Mouse (Mus musculus) induced T-regulatory cell, adult 2 months (primary cell): ENCODE results near the gene Ppm1e.

Source experiments
- DNase-seq: peaks from one replicate; pipeline ENCODE4 v3.0.0-alpha.2; 2012; ENCODE audit warnings: low read depth

The Ppm1e gene

DNA sequence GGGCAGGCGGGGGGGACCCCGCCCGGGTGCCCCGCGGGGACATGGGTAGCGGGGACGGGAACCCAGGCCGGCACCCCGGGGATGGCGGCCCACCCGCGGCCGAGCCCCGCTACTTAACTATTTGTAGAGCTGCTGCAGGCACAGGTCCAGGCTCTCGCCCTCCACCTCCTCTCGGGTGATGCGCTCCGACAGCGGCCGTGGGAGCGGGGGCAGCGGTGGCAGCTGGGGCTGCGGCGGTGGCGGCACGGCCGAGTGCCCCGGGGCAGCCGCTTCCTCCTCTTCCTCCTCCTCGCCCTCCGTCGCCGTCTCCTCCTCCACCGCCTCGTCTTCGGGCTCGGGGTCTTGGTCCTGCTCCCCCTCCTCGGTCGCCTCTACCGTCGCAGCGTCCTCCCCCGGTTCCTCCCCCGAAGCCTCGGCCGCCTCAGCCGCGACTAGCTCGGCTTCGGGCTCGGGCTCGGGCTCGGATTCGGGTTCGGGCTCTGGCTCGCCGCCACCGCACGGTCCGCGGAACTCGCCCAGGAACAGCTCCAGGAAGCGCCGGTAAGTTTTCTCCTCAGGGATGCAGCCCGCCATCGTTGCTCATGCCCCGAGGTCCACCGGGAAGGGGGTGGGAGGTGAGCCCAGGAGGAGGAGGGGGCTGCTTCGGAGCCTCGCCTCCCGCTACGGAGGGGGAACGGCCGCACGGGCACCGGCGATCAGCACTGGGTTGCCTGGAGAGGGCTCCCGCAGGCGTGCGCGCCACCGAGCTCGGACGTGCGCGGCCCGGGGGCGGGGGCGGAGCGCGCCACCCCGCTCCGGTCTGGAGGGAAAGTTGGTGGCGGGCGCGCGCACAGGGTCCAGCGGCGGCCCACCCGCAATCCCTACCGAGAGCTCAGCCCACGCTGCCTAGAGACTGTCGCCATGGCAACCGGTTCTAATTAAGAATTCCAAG, at the start of gene Ppm1e:
Ppm1e (minus strand) TSS at position 693 of the 931 bp plus-strand sequence.
- DNase-seq: peak; percentile 62

DNA sequence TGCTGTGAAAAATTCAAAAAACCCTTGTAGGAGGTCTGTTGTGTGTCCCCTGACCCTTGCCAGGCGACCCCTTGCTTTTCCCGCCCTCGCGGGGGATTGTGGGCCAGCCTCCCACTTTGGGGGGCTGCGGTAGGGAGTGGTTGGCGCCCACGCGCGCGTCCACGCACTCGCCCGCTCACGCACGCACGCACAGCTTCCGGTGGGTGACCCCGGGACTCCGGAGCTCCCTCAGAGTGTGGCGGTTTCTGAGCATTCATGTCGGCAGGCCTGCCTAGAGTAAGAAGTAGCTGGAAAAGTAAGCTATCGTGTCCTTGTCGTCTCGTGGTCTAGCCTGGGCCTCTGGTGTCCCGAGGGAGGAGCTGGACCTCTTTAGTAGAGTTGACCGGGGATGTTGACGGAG, 46.1 kb upstream of the Ppm1e start, which contains the start of the genes Rad51c and Tex14:
Rad51c (minus strand) TSS at position 79 of the 400 bp plus-strand sequence.
Tex14 (plus strand) TSS at position 190 of the 400 bp plus-strand sequence.
- DNase-seq: no peak

DNA sequence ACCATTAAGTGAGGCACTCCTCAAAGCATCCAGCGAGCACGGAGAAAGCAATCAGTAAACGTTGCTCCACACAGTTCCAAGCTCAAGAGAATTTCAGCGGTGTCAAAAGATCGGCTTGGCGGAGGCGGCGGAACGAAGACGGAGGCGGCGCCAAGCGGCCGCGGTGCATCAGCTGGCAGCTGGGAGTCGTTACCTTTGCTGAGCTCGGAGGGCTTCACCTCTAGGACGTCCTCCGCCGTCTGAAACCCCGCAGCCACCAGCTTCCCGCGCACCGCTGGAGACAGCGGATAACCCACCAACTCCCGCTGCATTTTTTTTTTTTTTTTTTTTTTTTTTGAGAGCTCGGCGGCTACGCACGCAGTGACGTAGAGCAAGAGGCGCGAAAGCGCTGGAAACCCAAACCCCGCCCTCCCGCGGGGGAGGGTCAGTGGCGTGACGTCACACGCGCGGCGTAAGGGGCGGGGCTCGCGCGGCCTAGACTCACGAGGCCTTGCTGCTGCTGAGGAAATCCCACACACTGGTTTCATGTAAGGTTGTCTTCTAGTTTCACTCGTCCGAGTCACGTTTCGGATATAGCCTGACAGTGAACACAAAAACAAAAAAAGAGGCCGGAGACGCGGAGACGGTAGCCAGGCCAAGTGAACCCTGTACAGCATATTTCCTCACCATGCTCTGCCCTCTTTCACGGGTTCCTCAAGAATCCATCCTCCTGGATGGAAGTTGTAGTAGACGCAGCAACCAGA, 45.5 kb upstream of the Ppm1e start:
- DNase-seq: peak; percentile 99

DNA sequence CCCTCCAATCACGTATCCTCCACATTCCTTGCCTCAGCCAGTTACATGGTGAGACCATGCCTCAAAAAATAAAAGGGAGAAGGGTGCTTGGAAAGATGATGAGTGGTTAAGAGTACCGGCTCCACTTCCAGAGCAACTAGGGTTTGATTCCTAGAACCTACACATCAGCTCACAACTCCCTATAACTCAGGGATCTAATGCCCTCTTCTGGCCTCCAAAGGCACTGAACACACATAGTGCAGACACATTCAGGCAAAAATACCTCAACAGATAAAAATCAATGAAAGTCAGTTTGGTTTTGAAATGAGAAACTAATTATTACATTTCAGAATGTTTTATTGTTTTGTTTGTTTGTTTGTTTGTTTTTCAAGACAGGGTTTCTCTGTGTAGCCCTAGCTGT, 39.6 kb upstream of the Ppm1e start:
- DNase-seq: no peak

DNA sequence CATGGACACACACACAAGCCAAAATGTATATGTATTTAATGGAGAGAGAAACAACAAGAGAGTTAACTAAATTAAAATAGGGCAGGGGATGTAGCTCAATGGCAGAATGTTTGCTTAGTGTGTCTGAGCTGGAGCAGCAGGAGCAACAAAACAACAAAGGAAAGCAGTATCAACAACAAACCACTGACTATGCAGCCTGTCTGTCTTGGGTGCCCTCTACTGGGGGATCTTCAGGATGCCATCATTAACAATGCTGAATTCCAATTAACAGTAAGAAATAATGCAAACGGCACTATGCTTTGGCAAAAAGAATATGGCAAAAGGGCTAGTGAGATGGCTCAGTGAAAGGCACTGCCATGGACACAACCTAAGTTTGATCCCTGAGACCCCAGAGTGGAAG, 35.0 kb upstream of the Ppm1e start:
- peak; percentile 57 for DNase-seq

DNA sequence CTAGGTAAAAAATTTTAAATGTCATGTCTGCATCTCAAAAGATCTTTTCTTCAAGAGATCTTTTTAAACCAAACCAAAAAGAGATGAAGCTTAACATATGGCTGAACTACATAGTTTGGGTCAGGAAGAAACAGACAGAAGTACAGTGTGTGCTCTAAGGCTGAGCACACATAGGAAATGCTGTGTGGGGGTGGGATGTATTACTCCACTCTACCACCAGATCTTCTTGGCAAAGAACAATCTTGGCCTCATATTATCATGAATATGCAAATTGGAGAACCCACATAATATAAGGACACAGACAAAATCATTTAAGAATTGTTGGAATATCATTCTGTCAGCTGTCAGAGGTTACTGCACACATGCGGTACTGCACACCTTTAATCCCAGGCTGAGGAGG, 26.9 kb upstream of the Ppm1e start:
- DNase-seq: no peak

DNA sequence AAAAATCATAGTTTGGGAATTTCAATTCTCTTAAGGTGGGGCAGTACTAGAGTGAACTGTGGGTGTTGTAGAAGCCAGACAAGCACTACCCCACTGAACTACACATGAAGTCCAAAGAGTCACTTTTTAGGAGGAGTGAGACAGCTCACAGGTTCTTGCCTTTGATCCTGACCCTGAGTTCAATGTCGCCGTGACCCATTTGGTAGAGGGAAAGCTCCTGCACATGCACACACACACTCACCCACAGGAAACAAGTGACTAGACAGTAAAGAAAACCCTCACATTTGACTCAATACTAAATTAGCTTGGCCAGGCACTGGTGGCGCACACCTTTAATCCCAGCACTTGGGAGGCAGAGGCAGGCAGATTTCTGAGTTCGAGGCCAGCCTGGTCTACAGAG, 25.7 kb upstream of the Ppm1e start:
- DNase-seq: no peak

DNA sequence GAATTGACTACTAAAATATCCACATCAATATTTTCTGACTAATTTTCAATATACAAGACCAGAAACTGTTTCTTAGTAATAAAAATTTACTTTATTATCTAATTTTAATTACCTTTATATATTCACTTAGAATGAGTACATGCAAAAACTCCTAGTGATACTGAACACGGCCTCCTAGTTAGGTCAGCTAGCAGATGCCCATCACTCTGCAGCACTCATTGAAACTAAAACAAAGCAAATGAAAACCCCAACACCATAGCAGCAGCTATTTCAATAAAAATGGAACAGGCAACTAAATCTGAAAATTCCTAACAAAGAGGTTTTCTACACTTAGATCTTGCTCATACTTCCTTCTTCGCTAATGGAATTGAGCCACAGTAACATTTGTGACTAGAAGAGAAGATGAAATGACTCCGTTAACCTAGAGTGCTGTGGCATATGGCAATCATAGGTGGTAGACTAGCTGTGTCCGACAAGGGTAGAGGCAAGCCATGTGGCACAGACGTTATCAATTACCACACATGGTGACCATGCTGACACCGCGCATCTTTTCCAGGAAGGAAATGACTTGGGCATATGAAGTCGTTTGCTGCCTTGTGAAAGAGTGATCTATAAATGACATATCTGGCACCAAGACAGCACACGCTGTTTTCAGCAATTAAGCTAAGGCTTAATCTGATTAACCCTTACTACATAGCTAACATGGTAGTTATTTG, 9.2 kb upstream of the Ppm1e start:
- DNase-seq: no peak

DNA sequence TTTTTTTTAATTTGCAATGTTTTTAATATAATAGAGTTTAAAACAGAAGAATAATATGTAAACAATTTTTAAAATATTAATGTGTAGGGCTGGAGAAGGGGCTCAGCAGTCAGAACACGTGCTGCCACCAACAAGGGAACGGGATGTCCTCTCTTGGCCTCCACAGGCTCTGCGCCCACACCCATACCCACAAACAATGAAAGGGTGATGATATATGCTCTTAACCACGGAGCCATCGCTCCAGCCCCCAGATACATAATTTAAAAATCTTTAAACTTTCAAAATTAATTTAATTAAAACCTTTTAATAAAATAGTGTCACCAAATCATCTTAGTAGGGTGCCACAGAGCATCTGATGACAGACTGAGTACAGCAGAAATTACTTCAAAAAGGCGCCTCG, 8.2 kb upstream of the Ppm1e start:
- no peak for DNase-seq

DNA sequence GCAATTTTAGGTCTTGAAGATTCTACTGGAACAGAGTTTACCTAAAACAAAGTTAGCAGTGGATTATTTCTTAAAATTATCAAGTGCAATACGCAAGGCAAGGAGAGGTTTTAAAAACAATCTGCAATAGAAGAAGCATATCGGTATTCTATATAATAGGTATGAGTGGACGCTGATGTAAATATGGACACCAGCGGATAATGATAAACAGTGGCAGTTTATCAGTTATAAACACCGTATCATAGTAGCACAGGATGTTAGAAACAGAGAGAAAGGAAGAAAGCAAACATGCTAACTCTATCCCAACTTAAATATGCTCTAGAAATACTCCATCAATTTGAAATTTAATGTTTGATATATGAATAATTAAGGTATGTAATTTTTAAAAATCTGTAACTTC, 6.3 kb upstream of the Ppm1e start:
- DNase-seq: no peak

DNA sequence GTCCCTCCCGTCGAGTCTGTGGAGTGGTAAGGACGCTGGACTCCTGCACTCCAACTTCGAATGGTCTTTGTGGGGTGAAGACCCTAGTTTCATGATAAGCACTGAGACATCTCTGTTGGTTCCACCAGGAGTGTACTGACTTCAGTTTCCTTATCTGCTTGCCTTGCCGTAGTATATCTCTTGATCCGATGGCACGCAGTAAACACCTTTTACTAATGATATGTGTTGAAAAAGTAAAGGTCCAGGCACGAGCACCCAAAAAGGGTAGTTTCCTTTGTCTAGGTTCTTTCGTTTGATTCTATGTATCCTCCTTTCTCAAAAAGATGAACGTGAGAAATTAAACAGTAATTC, 414 bp upstream of the Ppm1e start:
- no peak for DNase-seq

DNA sequence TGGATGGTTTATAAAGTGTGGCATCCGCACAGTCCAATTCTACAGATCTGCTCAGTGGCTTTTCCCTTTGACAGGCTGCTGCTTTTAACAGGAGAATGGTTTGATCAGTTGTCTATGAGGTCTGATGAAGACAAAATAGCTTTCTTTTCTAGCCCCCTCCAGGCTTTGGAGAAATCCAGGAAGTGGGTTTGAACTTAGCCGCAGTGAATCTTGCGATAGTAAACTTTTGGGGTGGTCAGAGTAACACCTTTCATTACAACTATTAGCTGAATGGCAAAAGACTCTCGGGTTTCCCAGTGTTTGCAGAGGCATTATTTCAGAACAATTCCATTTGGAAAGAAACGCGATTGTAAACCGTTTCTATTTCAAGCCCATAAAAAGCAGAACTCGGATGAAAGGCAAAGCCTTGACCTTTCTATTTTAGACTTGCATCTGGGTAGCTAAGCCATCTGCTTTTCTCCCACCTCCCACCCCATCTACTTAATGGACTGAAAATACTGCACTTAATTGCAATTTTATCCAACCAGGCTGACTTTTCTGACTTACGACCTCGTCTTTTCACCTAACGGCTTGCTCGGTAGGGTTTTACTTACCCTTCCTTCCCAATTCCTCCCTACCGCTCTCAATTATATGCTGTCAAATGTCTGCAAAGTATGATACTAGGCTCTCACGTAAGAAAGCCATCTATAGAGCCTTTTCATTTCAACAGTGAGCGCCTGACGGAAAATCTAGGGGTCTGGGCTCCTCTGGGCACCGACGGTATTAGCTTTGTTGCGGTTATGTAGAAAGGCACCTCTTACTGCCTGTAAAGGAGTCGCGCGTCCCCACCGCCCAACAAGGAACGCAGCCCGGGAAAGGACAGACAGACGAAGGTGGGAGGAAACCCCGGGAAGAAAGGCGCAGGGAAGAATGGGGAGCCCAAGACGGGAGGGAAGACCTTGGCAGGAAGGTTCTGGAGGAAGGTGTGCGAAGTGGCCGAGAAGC, 1.2 kb downstream of the Ppm1e start:
- peak; percentile 30 for DNase-seq

DNA sequence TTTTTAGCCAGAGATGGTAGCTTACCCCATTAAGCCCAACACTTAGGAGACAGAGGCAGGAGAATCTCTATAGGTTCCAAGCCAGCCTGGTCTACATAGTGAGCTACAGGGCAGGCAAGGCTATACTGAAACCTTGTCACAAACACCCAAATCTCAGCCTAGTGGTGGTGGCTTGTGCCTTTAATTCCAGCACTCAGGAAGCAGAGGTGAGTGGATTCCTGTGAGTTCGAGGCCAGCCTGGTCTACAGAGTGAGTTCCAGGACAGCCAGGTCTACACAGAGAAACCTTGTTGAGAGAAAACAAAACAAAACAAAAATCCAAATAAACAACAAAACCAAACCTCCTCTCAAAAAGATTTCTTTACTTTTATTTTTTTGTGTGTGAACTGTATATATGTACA, 4.0 kb downstream of the Ppm1e start:
- DNase-seq: no peak

DNA sequence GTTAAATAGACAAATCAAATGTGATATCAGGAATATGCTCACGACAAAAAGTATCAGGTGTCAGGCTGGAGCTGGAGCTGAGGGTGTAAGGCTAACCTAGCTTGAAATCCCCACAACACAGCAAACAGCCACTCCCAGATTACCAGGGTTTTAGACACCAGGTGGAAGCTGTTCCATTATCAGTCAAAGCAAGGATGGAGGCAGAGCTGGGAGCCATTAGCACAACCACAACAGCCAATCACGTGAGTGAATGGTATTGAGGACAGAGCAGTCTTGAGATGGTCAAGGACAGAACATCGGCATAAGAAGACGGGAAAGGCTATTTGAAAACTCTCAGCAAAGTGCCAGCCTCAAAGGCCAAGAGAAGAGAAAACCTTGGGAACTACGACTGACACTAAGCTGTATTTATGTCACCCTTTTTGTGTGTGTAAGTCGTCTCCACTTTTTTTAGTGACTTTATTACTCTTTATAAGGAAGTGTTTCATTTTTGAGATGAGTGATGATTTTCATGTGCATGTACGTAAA, 5.1 kb downstream of the Ppm1e start:
- DNase-seq: no peak

DNA sequence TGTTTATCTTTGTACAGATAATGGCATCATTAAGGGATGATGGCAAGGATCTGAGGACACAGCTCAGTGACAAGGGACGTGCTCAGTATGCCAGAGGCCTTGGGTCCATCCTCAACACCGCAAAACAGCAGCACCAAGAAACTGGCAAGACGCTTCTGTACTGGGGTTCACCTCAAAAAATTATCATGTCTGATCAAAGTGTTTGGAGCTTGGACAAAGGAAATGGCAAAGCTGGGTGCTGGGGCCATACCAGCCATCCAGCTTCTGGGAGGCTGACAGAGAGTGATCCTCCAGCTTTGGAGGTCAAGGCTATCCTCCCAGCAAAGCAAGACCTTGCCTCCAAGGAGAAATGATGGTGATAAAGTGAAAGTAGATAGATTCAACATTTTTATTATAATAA, 32.4 kb downstream of the Ppm1e start:
- no peak for DNase-seq

DNA sequence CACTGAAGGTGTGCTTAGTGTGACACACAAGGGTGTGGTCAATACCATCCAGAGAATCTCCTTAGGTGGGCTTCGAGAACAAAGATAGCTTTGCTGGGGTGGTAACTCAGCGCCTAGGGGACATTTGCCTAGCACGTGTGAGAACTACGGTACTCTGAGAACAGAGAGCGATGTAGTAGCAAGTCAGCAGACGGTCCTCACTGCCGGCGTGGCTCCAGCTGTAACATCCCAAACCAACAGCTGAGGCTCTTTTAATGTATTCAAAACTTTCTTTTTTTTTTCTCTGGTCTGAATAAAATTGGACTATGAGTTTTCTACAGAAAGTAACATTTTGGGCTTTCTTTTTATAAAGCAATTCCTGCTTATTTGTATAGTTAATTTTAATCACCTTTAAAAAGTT, 36.3 kb downstream of the Ppm1e start:
- no peak for DNase-seq

DNA sequence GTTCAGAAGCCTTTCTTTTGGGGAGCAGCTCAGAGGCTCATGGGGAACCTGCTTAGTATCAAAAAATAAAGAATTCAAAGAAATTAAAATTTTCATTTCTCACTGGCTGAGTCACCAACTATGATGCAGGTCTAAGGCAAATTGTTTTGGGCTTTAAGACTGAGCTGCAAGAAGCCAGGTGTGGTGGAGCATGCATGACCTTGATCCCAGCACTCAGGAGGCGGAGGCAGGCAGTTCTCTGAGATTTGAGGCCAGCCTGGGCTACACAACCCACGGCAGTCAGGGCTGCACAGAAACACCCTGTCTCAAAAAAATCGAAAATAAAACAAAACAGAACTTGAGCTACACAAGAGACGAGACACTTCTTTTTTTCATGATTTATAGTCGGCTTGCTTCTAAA, 38.8 kb downstream of the Ppm1e start:
- DNase-seq: no peak

DNA sequence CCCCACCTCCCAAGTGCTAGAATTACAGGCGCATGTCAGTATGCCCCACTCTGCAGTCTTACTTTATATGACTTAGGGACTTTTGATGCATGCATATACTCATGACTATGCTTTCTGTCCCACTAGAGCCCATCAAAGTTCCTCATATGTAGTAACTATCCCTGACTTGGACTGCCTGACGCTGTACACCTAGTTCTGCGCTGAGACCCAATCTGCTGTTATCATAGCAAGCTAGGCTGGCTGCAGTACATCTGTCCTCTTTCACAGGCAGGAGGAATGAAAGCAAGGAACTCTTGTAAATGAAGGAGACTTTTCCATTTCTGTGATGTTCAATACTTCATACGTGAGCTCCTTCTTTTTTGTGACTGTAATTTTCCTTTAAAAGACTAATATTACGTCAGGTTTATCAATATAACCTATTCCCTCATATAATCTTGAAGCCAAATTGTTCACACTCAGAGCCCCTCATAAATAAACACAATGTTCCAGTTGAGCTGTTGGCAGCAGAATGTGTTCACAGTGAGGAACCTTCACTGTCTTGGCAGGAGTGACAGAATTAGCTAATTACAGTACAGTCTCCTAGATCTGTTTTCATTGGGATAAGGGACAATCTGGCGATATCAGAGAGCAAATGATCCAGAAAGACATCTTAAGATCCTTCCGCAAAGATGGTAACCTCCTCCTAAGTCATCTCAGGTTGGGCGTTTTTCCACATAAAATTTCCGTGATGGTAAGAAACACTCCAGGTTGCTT, 39.7 kb downstream of the Ppm1e start:
- DNase-seq: no peak

DNA sequence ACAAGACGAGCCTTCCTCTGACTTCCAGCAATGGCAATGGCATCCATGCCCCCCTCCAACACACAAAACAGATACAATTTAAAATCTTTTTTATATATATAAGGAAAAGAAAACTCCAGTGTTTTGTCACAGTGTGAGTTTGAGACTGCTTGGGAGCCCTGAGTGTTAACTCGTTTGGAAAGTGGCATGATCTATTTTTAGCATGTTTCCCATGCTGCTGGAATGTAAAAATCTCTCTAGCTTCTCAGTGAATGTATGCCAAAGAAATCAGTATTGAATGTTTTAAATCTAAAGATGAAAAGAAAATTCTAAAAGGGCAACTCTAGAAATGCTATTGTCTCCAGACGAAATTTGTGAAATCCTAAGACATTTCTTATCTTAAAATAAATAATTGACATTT, 45.3 kb downstream of the Ppm1e start:
- no peak for DNase-seq

DNA sequence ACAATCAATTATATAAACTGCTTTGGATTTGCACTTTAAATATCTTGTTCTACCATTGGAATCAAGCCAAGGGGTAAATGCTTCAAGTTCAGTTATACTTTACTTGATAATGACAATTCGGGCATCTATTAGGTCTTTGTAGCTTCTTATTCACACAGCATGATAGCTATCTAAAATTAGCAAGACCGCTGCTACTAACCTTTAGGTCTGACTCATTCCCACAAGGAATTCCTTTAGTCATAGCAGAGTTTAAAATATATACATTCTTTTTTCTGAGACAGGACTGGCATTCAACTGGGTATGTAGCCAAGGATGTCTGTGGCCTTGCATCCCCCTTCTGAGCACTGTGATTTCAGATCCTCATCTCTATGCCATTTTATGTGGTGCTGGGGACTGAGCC, 48.5 kb downstream of the Ppm1e start:
- no peak for DNase-seq
